Mouse (Mus musculus) right cerebral cortex, adult 2 months (tissue): ENCODE data around the gene Cdc26.

Experiments used
- DNase-seq, 2 experiments: peaks; one replicate each; pipeline ENCODE4 v3.0.0; 2021 to 2022; ENCODE audit warnings: low spot score in 2 of 2

Gene Cdc26

DNA sequence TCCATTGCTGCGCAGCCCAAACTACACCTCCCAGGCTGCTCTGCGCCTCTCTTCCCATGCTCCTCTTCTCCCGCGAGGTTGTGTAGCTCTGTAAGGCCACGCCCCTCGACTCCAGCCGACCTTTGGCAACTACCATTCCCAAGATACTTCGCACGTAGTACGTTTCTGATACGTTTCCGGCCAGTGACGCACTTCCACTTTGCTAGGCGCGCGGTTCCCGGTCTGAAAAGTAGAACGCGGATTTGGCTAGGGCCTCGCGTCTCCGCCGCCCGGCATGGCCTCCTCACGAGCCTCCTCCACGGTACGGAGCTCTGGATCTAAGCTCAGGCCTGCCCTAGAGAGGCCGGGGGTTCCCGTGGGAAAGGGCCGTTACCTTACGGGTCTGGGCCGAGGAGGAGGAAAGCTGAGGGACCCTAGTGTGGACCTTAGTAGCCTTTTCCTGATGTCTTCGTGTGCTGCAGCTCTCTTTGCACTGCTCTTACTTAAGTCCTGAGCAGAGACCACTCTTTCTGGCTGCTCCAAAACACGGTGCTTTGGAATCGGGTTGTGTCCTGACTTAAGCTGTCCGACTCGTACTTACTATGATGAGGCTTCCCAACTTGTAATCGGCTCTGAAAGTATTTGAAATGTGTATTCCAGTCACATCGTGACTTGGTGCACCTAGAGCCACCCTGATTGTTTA, at the start of gene Cdc26, which contains the start of gene Prpf4:
Gene Cdc26 (minus strand): TSS at position 42 of the 682 bp plus-strand sequence.
Gene Prpf4 (plus strand): TSS at position 197 of the 682 bp plus-strand sequence.
- peak; percentile 99 to 100 for DNase-seq

DNA sequence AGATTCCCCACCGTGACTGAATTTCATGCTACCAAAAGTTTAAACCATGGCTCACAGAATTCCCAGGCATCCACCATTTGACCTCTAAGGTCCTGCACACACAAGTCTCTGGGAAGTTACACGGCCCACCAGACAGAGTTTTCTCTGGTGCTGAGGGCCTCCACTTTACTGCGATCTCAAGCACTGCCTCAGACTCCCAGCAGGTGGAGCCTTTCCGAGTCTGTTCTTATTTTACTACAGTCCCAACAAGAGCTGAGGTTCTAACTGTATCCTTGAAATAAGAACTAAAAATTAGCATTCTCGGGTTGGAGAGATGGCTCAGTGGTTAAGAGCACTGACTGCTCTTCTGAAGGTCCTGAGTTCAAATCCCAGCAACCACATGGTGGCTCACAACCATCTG, 46.6 kb upstream of the Cdc26 start:
- DNase-seq, result peak; percentile 44 to 50

DNA sequence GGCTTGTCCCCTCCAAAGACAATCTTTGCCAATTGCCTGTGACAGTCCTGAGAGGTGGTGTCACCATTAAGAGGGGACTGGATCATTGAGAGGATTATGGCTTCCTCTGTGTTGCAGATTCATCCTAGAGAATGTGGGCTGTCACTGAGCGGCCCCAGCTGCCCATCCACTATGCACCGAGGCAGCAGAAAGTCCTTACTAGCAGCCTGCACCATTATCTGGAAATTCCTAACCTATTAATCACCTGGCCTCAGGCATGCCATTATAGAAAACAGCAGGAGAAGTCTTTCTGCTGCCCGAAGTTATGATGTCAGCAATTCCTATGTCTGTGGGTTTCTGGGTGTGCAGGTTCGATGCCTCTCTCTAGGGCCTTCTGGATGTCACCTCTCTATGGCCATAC, 32.5 kb upstream of the Cdc26 start:
- DNase-seq, result no peak

DNA sequence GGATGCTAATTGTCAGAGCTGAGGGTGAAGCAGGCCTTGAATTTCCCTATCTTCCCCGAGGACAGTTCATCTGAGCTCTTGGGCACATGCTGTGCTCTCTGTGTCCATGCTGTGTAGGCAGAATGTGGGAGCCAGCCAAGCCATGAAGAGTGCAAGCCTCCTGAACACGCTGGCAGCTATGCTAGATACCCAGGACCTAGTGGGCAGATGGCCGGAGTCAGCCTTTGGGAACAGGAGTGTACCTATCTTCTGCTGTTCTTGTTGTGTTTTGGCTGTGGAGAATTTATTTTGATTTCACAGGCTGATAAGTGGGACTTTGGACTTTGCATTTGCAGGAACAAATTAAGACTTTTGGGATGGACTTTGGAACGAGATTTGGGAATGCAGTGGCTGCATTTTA, 32.1 kb upstream of the Cdc26 start:
- DNase-seq, result no peak

DNA sequence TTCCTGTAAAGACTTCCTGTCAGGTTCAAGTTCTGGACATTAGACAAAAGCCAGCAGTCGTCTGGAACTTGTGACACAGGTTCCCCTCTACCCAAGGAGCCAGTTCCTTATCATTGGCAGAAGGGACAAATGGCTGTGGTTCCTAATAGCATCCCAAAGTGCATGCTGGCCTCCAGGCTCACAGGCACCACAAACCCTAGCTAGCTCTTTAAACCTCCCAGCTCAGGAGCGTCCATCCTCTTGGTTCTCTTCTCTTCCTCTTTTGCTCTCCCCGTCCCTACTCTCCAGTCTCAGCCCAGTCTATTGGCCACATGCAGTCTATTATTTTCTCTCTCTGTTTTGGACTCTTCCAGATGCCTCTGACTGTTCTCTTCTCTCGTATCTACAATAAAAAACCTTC, 31.4 kb upstream of the Cdc26 start:
- DNase-seq, result no peak

DNA sequence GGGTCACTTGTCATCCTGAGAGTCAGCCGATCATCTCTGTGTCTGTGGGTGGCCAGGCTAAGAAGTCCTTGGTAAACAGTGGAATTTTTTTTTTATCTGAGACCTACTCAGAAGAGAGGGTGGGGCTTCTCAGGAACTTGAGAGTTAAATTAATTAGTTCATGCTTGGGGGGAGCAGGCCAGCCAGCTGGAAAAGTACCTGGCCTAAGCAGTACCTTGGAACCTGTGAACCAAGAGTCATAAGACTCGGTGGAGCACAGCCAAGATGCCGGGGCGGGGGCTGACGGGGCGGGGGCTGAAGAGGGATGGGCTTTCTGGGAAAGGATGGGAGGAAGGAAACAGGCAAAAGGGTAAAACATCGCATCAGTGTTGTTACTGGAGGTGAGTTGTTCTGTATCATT, 29.4 kb upstream of the Cdc26 start:
- no peak for DNase-seq

DNA sequence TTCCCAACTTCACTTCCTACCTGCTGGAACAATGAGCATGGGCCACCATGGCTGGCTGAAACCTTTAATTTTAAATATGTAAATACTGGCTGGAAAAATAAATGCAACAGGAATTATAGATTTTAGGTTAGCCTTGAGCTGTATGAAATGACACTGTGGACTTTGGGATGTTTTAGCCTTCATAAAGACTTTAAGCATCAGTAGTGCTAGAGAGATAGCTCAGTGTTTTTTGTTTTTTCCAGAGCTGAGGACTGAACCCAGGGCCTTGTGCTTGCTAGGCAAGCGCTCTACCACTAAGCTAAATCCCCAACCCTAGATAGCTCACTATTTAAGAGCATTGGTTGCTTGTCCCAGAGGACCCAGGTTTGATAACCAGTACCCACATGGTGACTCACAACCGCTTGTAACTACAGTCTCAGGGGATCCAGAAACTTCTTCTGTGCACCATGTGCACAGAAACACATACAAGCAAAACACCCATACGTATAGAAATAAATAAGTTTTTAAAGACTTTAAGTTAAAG, 28.9 kb upstream of the Cdc26 start:
- no peak for DNase-seq

DNA sequence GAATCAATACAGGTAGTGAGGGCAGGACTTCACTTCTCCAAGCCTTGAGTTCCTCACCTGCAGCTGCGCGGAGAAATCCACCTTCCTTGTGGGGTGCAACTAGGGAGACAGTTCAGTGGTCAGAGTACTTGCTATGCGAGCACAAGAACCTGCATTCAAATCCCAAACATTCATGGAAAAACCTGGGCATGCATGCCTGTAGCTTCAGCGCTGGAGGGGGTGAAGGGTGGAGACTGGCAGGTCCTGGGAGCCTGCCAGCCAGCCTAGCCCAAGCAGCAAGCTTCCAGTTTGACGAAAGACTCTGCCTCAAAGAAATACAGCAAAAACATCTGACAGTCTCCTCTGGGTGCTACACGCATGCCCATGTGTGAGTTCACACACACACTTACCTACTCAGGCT, 26.6 kb upstream of the Cdc26 start, which contains the start of gene Rnf183:
Gene Rnf183 (minus strand): TSS at position 172 of the 400 bp plus-strand sequence.
- no peak for DNase-seq

DNA sequence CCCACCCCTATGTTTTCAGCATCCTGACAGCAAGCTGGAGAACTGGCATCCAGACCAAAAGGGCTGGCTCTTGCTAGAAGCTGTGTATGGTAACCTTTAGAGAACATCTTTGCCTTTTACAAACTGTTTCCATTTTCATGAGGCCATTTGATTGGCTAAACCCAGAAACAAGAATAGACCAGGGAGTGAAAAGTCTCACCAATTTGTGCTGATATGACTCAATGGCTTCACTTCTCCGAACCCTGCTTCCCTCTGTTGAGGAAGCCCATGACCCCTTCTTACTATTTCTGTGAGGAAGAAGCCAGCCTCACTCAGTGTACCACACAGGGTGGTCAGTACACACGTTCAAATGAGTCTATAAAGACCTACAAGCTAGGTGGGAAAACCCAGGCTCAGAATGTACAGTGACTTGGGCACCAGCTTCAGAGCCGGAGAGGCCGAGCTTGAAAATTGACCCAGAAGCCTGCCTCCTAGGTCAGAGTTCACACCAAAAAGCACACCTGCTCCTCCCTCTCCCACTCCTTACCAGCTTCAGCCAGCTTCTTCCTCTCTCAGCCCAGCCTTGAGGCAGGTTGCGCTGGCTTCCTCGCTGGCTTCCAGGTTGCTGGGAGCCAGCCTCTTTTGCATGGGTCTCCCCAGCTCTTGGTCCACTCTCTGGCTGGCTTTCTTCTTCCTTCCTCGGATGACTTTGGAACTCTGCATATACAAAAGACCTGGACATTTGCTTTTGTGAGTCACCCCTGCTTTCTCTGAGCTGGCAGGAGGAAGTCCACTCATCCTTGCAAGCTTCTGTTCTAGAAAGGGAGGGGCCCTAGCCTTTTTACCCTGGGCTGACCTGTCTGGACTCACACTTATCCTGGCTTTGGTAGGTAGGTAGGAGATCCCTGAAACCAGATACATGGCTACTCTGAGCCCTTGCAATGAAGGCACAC, 25.8 kb upstream of the Cdc26 start:
- no peak for DNase-seq

DNA sequence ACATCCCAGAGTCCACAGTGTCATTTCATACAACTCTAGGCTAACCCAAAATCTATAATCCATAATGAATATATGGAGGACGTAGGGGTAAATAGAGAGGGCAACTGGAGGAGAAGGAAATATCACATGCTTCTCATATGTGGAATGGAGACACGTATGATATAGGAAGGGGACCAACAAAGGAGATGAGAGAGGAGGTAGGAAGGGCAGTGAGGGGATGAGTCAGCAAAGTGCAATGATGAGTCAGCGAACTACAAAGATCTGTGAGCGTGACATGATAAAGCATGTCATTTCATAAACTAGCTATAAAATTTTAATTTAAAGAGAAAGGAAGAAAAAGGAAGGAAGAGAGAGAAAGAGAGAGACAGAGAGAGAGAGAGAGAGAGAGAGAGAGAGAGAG, 23.1 kb upstream of the Cdc26 start:
- DNase-seq, result no peak

DNA sequence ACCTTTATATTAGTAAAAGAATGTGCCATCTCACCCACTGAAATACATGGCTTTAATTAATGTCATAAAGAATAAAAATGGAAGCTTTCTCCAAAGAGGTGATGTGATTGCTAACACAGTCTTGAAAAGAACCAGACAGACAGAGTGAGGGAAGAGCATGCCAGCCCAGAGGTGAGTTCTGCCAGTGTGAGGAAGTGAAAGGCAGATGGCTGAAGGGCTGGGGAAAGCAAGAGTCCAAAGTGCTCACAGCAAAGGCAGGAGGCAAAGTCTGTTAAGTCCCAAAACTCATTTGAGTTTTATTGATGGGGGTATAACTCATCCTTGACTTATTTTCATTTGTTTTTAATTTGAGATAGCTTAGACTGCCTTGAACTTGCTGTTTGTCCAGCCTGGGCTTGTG, 22.2 kb upstream of the Cdc26 start:
- DNase-seq, result no peak

DNA sequence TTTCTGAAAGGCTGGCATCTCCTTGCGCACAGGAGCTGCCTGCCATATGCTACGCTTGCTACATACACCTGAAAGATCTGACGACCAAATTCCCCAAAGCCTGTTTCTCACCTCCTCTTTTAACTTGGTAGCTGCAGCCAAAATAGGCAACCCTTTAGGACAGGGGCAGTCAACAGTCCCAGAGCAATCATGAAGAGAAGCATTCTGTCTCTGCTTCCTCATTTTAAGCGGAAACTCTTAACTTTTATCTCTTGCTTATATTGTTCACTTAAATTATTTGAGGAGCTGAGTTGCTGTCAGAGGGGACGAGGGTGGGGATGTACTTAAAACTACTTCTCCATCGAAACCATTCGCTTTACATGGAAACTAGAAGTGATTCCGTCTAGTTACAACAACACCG, 21.2 kb upstream of the Cdc26 start:
- DNase-seq, result no peak

DNA sequence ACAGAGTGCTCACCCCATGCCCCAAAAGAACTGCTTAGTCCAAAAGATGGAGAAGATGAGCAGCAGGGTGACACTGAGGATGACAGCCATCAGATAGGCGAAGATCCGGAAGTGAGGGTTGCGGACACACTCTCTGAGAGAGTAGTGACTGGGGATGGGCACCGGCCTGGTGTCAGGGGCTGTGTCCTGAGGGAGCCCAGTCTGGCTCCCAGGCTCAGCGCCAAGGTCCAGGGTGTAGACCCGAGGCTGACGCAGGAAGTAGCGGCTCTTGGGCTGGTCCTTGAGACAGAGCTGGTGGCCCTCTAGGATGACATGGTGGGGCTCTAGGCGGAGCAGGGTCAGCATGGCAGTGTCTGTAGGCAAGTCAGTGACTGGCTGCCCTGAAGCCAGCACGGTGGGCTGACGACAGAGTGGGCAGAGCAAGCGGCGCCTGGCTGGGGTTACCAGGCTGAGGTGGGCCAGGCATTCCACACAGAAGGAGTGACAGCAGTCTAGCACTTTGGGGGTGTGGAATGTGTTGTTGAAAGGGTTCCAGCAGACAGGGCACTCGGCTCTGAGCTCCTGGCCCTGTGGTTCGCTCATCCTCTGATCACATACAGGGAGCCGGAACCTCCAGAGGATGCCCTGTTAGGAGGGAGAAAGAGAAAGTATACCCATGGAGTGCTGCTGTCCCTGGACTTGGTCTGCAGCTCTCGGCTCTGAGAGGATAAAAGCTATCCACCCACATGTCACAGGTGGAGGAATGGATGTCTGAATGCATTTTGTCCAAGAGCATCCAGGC, 19.7 kb upstream of the Cdc26 start:
- no peak for DNase-seq

DNA sequence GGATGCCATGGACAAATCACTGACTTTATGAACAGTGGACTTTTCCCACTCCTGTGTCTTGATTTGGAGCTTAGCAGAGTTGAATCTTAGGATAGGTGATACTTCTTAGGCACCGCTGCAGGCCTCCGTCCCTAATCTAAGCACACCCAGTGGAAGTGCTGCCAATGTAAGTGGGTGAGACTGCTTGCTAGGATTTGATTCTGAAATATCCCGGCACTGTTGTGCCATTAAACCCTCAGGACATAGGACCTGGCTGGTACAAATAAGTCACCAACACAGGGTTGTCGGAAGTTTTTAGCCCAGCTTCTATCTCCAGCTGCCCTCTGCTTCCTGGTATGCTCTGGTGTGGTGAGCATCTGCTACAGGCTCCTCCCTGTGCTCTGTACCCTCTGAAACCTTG, 17.4 kb upstream of the Cdc26 start:
- no peak for DNase-seq

DNA sequence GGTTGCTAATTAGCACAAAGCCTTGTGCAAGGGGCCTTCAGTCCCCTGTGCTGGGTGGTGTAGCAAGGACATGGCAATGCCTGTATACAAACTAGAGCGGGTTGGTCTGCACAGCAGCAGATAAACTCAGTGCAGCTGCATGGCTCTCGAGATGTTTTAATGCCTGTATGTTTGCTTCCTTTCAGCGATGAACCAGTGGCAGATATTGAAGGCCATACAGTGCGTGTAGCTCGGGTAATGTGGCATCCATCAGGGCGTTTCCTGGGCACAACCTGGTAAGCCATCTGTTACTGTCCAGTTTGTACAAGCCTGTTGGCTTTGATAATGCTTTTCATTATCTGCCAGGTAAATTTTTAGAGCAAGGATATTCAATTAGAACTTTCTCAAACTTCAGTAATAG, 10.6 kb upstream of the Cdc26 start:
- DNase-seq, result no peak

DNA sequence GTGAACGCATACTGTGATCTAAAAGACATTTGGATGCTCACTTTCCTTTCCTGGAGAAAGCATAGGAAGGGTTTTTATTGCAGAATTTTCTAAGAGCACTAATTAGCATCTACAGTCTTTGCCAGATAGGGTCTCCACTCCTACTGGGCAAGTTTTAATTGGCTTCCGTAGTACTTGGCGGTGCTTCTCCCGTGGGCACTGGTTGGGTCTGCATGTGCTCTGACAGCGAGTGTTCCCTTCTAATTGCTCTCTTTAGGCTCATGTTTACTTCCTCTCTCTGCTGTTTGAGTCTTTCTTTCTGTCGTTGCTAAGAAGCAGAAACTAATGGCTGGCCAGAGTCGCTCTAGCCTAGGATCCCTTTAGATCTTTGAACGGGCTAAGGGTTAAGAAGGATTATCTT, 10.0 kb upstream of the Cdc26 start:
- DNase-seq, result peak in 1 of 2 experiments; percentile 14

DNA sequence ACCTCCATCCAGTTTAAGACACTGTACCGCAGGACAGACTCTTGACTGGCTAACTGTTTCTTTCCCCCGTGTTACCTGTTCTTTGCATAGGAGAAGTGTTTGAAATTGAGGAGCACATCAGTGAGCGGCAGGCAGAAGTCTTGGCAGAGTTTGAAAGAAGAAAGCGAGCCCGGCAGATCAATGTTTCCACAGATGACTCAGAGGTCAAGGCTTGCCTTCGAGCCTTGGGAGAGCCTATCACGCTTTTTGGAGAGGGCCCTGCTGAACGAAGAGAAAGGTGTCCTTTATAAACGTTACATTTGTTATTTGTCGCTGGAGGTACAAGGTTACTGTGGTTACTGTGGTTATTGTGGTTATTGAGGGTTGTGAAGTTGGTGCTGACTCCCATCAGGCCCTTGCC, 3.2 kb upstream of the Cdc26 start:
- DNase-seq, result no peak

DNA sequence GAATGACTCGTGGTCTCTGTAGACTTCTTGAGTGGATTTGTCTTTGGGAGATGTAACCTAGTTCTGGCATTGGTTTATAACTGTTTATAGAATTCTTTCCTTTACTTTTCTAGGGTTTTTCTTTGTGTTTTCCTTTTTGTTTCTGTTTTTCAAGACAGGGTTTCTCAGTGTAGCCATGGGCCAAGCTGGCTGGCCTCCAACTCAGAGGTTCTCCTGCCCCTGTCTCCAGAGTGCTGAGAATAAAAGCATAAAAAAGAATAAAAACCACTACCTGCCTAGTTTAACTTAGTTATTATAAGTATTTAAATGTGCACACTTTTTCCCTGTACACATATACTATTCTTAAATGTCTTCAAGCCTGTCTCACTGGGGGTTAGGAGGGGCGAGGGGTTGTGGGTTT, 1.9 kb upstream of the Cdc26 start:
- no peak for DNase-seq

DNA sequence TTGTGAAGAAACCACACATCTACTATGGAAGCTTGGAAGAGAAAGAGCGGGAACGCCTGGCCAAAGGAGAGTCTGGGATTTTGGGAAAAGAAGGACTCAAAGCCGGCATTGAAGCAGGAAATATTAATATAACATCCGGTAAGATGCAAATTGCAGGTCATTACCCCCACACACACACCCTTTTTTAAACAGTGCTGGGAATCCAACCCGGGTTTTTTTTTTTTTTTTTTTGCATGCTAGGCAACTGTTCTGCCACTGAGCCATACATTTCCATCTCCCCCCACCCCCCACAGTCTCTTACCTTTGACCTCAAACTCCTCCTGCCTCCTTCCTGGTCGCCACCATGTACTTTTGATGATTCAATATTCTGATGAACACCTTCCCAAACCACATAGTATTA, 1.2 kb upstream of the Cdc26 start:
- DNase-seq, result no peak

DNA sequence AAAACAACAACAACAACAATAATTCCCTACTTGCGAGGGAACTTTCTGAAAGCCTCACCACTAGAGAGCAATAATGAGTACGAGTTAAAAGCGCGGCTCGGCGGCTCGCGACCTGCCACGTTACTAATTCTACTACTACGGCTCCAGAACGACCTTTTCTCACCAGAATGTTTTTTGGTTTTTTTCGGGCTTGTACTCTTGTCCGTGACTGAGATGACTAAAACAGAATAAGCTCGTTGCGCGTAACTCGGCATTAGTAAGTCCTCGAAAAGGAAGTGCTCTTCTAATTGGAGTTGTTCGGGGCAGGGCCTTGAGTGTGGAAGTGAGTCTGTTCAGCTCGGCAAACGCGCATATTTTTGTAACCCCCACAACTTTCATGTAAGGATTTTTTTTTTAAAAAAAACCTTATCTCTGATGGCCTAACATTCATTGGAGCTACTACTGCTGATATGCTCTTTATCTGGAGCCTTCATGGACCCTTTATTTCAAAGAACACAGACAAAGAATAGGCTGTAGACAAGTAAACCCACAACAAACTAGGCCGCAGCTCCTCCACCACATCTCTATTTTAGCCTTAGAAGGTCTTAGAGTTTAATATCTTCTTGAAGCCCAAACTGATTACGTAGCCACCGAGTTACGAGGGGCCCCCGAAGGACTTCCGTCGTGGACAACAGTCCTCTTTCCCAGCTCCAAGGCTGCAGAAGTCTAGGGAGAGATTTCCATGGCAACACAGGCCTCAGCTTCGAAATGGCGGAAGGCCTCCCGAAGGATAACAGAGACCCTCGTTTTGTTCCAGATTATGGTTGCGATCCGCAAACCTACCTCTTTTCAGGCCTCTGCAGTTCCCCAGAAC, 486 bp downstream of the Cdc26 start:
- peak; percentile 59 to 81 for DNase-seq

DNA sequence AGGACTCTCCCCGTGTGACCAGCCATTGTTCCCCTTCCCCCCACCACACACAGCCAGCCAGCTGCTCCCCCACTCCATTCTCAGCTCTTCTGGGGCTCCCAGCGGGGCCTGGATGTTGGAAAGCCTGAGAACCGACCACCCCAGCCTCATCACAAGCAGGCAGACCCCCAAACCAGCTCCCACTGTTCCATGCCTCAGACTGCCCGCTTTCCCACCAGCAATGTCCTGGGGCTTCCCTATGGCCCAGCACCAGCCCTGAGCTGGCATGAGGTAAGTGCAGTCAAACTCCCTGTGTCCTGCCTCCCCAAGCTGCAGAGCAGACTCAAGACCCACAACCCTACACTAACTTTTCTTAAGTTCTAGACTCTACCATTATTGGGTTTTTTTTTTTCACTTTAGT, 2.3 kb downstream of the Cdc26 start:
- DNase-seq, result no peak
